Mouse (Mus musculus) lung, embryonic 14.5 days (tissue): ENCODE measurements around the gene Rce1. TPM values are rescaled to one million over a fixed set of nuclear protein-coding genes. Genes with fewer than 3 reads are reported as not detected.

Source experiments
- ATAC-seq: fragments of 200-750 bp; cut with Nextera tagmentation; 2 replicates; pipeline ENCODE4 v1.8.0; 2017; ENCODE audit warnings: mild to moderate bottlenecking, moderate TSS enrichment, moderate library complexity; ENCODE audit not compliant: insufficient read depth
- DNase-seq: peaks from one replicate; pipeline ENCODE4 v3.0.0-alpha.2; 2015
- H3K27ac ChIP-seq: fragments of 300-500 bp; sonication (generic); 2 replicates; pipeline ENCODE4 v1.5.1; 2014; ENCODE audit warnings: low read depth, mild to moderate bottlenecking, moderate library complexity
- H3K27me3 ChIP-seq: fragments of 300-500 bp; sonication (generic); 2 replicates; pipeline ENCODE4 v1.6.1; 2014; ENCODE audit warnings: low read length, control low read depth; ENCODE audit not compliant: insufficient read depth
- H3K36me3 ChIP-seq: fragments of 300-500 bp; sonication (generic); 2 replicates; pipeline ENCODE4 v1.6.1; 2014; ENCODE audit warnings: control low read depth; ENCODE audit not compliant: insufficient read depth
- H3K4me1 ChIP-seq: fragments of 300-500 bp; sonication (generic); 2 replicates; pipeline ENCODE4 v1.6.1; 2014; ENCODE audit warnings: antibody characterized with exemption, control low read depth; ENCODE audit not compliant: insufficient read depth
- H3K4me2 ChIP-seq: fragments of 300-500 bp; sonication (generic); 2 replicates; pipeline ENCODE4 v1.6.1; 2014; ENCODE audit warnings: mild to moderate bottlenecking
- H3K4me3 ChIP-seq: fragments of 300-500 bp; sonication (generic); 2 replicates; pipeline ENCODE4 v1.5.1; 2014; ENCODE audit warnings: low read depth, low read length
- H3K9ac ChIP-seq: fragments of 300-500 bp; sonication (generic); 2 replicates; pipeline ENCODE4 v1.6.1; 2014
- H3K9me3 ChIP-seq: fragments of 300-500 bp; sonication (generic); 2 replicates; pipeline ENCODE4 v1.6.1; 2016; ENCODE audit warnings: low read depth, low read length, control low read depth
- CTCF ChIP-seq: IDR thresholded peaks from 2 replicates; pipeline ENCODE4 v1.5.1; 2016; ENCODE audit warnings: antibody characterized with exemption, low read depth
- WGBS: fragments of 180-500 bp; shearing (Covaris S2); extraction: QIAGEN DNeasy Blood & Tissue Kit; methylation state at CpG from one replicate; pipeline ENCODE4 v1.1.7; 2014; 5-methylcytosine and 5-hydroxymethylcytosine counted together
- polyA plus RNA-seq: library from polyadenylated mRNA; unstranded; fragments of >200 nt; fragmentation: Nextera tagmentation; extraction: Ambion mirVana; gene quantifications from 2 replicates; pipeline ENCODE4 v1.2.1, GENCODE M21; 2014

Rce1 gene
- polyA plus RNA-seq, 1 experiment from 2014 or later: 74.7 TPM

DNA sequence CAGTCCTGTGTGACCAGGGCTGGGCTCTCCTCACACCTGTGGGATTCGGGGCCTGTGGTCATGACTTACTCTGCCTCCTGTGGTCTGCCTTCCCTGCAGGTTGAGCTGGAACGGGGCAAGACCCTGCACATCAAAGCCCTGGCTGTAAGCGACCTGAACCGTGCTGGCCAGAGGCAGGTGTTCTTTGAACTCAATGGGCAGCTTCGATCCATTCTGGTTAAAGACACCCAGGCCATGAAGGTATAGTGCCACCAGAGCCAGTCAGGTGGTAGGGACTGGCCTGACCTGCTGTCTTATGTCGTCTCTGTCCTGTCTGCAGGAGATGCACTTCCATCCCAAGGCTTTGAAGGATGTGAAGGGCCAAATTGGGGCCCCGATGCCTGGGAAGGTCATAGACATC, 4.7 kb downstream of the Rce1 start:
- WGBS: 82% methylated on average over 7 of the region's 7 CpGs
- ATAC-seq: no peak
- TF ChIP-seq CTCF: no peak

DNA sequence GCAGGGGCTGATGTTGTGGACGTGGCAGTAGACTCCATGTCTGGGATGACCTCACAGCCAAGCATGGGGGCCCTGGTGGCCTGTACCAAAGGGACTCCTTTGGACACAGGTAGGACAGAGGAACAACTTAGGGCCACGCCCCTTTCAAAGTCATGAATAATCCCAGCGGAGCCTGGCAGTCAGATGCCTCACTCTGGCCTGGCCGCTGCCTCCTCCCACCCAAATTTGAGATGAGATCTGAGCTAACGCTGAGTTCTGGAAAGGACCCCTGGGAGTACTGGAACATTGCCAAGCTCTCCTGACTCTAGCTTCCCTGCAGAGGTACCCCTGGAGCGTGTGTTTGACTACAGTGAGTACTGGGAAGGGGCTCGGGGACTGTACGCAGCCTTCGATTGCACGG, 6.0 kb downstream of the Rce1 start:
- H3K4me2 ChIP-seq: no peak overlapping the region
- H3K4me1 ChIP-seq: peaks cover under 1% of the 10 kb centered on the region; the same call in 1 of the 2 replicates
- ATAC-seq (no peak), DNase-seq (no peak)
- peaks cover 37% of the 10 kb centered on the region; the same call in 1 of the 2 replicates for H3K36me3 ChIP-seq
- TF ChIP-seq CTCF: no peak
- H3K27ac ChIP-seq: no peak overlapping the region
- H3K4me3 ChIP-seq: no peak overlapping the region
- 78% methylated on average over 10 of the region's 10 CpGs for WGBS
- H3K9me3 ChIP-seq: no peaks in the 10 kb centered on the region
- no peak overlapping the region for H3K9ac ChIP-seq
- no peaks in the 10 kb centered on the region for H3K27me3 ChIP-seq

More for the DNA sequence above, 4.7 kb downstream of the Rce1 start:
- no peaks in the 10 kb centered on the region for H3K9me3 ChIP-seq
- H3K4me2 ChIP-seq: no peak overlapping the region
- H3K4me1 ChIP-seq: peaks cover 4% of the 10 kb centered on the region; the same call in 1 of the 2 replicates
- peaks cover 37% of the 10 kb centered on the region; the same call in 1 of the 2 replicates for H3K36me3 ChIP-seq
- H3K4me3 ChIP-seq: no peak overlapping the region
- no peaks in the 10 kb centered on the region for H3K27me3 ChIP-seq
- DNase-seq: no peak
- no peak overlapping the region for H3K27ac ChIP-seq
- H3K9ac ChIP-seq: no peak overlapping the region

DNA sequence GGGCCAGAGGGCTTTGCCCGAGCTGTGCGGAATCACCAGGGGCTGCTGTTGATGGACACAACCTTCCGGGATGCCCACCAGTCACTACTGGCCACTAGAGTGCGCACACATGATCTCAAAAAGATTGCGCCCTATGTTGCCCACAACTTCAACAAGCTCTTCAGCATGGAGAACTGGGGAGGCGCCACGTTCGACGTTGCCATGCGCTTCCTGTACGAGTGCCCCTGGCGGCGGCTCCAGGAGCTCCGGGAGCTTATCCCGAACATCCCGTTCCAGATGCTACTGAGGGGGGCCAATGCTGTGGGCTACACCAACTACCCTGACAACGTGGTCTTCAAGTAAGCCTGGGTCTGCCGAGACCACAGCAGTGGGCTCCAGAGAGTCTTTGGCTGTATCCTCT, 7.3 kb downstream of the Rce1 start:
- H3K9ac ChIP-seq: no peak overlapping the region
- DNase-seq (peak; percentile 76), ATAC-seq (no peak)
- H3K27me3 ChIP-seq: no peaks in the 10 kb centered on the region
- H3K36me3 ChIP-seq: peaks cover 34% of the 10 kb centered on the region
- peaks cover 4% of the 10 kb centered on the region; the same call in 1 of the 2 replicates for H3K4me1 ChIP-seq
- WGBS: 29% methylated on average over 18 of the region's 18 CpGs
- H3K4me3 ChIP-seq: no peak overlapping the region
- H3K27ac ChIP-seq: no peak overlapping the region
- no peak overlapping the region for H3K4me2 ChIP-seq
- no peaks in the 10 kb centered on the region for H3K9me3 ChIP-seq
- peak; percentile 61 for TF ChIP-seq CTCF

DNA sequence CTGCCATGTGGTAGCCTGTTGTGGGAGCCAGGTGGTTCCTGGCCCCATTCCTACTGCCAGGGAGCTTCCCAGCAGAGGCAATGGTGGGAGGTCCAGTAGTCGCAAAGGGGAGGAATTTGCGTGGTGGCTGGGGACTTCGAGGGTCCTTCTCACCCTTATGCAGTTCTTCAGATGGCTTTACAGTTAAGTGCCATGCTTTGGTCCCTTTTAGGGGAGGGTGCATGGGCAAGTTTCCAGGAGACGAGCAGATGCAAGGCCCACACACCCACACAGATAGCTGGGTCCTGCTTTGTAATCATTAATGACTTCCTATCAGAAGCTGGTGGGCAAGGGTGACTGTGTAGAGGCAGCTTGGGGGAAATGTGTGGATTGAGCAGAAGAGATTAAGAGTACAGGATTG, 8.9 kb downstream of the Rce1 start:
- ATAC-seq: no peak
- Histone ChIP-seq H3K27me3 (no peaks in the 10 kb centered on the region), H3K27ac (peak overlapping the region; percentile 73), H3K9me3 (no peaks in the 10 kb centered on the region), H3K9ac (peak overlapping the region; percentile 51; the same call in 1 of the 2 replicates), H3K36me3 (peaks cover 34% of the 10 kb centered on the region), H3K4me2 (peak overlapping the region; percentile 74), H3K4me1 (peaks cover 4% of the 10 kb centered on the region; the same call in 1 of the 2 replicates), H3K4me3 (peak overlapping the region; percentile 94)
- no peak for TF ChIP-seq CTCF
- no peak for DNase-seq
- 24% methylated on average over 4 of the region's 4 CpGs for WGBS

DNA sequence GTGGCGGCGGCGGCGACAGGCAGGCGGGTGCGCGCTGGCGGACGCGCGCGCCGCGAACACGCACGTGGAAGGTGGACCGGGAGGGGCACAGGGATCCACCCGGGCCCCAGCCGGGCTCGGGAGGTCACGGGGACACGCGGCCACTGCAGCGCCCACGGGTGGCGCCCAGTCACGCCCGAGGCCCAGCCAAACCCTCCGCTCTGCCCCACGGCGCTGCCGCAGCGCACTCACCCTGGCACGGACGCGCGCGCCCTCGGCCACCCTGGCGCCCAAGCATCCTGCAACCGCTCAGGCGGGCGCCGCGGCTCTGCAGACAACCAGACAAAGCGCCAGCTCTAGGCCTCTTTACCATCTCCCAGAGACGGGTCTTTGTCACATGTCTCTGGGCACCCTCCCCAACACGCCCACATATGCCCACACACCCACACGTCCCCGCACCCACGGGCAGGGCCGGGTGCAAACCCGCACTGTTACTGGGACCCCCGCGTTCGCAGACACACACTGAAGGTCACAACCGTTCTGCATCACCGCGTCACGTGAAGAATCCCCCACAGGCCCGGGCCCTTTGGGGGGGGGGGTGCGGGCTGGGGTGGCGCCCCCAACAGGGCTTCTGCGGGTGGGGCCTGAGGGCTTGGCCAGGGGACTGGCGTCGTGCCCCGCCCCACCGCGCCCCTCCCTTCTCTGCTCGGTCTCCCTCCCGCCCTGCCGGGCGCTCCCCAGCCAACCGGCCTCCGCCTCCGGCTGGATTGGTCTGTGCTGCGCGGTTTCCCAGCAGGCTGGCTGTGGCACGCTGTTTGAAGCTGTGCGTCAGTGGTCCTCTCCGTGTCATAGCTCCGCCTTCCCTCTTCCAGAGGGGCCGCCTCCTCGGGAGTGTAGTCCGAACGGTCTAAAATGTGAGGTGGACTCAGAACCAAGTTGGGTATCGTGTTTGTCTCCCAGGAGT, 10.0 kb downstream of the Rce1 start, which contains the start of gene Lrfn4:
Gene Lrfn4, minus strand, starts transcription at position 517 of the 943 bp plus-strand sequence.
- Histone ChIP-seq H3K4me1 (peaks cover 4% of the 10 kb centered on the region; the same call in 1 of the 2 replicates), H3K4me2 (peak within 1 kb of the TSS; percentile 74), H3K9me3 (no peaks in the 10 kb centered on the region), H3K4me3 (peak within 1 kb of the TSS; percentile 94), H3K36me3 (peaks cover 37% of the 10 kb centered on the region), H3K27ac (peak within 1 kb of the TSS; percentile 92), H3K9ac (peak within 1 kb of the TSS; percentile 94), H3K27me3 (no peaks in the 10 kb centered on the region)
- peak; percentile 96 for DNase-seq
- ATAC-seq: peak; percentile 97
- TF ChIP-seq CTCF: peak; percentile 29; the same call in 1 of the 2 replicates
- under 1% methylated on average over 79 of the region's 87 CpGs for WGBS

DNA sequence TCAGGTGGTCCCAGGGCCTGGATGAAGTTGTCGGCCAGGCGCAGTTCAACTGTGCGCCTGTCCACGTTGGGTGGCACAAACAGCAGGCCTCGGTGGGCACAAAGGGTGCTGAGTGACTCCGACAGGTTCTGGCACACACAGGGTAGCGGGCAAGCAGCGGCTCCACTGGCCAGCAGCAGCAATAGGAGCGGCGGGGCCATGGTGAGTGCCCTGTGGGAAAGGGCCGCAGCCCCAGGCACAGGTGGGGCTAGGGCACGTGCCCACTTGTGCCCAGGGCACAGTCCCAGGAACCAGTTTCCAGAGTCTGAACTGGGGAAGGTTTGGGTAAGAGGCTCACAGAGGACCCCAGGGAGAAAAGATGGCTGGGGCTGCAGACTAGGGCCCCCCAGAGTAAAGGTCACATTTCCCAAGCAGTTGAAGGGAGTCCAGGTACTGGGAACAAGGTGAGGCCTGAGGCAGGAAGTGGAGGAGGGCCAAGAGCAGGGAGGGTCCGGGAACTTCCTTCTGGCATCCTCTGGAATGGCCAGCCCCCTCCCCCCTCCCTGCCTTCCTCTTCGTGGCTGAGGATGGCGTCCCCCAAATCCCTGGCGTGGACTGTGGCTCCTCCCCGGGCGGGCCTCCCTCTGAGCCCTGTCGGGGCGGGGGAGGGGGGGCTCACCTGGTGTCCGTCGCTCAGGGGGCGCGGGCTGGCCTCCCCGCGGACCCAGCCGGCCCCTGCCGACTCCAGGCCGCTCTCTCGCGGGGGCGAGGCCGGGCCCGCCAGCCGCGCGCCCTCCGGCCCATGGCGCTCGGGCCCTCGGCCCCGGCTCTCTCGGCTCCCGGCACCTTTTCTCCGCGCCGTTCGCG, 10.9 kb downstream of the Rce1 start:
- H3K36me3 ChIP-seq: peaks cover 33% of the 10 kb centered on the region
- H3K4me3 ChIP-seq: peak overlapping the region; percentile 94
- ATAC-seq (0 out of 2 replicates have a peak, but pooled peaks have one; percentile 6), DNase-seq (peak; percentile 64)
- peak overlapping the region; percentile 92 for H3K27ac ChIP-seq
- no peak for TF ChIP-seq CTCF
- H3K27me3 ChIP-seq: no peaks in the 10 kb centered on the region
- WGBS: 18% methylated on average over 42 of the region's 49 CpGs
- H3K9me3 ChIP-seq: no peaks in the 10 kb centered on the region
- H3K4me2 ChIP-seq: peak overlapping the region; percentile 74
- H3K4me1 ChIP-seq: peaks cover 4% of the 10 kb centered on the region; the same call in 1 of the 2 replicates
- peak overlapping the region; percentile 94 for H3K9ac ChIP-seq
